Mouse (Mus musculus) embryo, embryonic 10.5 days (tissue): Measurements from ENCODE around the gene Mphosph8.

Experiments
- DNase-seq: peaks from one replicate; pipeline ENCODE4 v3.0.0-alpha.2; 2015; ENCODE audit warnings: low spot score

Gene Mphosph8

DNA sequence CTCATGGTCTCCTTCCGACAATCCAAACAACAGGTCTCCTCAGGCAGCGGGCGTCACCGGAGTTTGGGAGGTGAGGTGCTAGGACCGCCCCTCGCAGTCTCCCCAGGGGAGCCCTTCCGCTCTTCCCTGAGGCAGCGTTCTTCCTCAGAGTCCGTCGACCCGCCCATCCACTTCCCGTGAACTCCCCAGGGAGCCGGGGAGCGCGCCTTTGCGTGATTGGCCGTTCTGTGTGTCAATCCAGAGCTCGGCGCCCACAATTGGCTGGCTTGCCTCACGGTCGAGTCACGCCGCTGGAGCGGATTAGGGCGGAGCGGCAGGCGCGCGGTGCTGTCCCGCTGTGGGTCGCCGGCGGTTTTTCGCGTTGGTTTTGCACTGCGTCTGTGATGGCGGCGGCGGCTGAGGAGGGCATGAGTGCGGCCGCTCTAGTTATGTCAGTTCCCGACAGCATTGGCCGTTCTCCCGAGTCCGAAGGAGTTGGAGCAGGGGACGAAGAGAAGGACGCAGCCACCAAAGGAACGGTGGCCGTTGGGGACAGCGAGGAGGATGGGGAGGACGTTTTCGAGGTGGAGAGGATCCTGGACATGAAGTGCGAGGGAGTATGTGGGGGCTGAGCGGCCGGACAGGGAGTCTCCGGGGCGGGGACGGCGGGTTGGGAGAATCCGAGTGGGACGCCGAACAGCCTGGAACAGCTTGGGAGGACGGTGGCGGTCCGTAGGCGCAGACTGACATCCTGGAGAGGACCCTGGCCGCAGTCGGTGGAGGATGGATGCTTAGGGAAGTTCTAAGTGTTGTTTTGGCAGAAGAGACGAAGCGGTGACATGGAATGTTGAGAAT is at the start of gene Mphosph8:
Gene Mphosph8, plus strand, starts transcription at position 280 of the 834 bp plus-strand sequence.
- peak; percentile 99 for DNase-seq

DNA sequence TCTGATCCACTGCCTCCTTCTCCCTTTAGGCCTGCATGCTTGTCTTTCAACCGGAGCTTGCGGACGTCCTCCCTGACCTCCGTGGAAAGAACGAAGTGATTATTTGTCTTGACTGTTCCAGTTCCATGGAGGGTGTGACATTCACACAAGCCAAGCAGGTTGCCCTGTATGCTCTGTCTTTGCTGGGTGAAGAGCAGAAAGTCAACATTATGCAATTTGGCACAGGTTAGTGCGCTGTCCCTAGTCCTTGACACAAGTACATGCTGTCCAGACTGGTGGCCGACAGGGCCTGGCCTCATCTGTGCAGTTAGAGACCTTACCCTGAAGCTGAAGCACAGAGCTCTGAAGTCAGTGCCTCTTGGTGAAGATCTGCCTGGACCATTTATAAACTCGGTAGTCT is 47.6 kb upstream of the Mphosph8 start:
- no peak for DNase-seq

DNA sequence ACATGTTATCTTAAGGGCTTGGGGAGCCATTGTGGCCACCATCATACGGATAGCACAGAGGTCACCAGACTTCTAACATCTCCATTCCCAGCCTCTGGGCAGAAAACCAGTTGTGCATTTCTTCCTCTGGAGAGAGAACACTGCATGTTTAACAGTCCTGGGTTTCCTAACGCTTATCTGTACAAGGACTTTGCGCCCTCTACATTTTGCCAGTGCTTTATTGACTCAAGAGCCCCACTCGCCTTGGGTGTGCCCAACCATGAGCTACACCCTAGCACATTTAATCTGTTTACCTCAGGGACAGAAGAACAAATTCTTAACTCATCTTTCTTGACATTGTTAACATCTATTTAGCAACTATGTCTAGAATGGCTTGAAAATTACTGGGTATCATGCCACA is 41.8 kb upstream of the Mphosph8 start:
- DNase-seq = no peak

DNA sequence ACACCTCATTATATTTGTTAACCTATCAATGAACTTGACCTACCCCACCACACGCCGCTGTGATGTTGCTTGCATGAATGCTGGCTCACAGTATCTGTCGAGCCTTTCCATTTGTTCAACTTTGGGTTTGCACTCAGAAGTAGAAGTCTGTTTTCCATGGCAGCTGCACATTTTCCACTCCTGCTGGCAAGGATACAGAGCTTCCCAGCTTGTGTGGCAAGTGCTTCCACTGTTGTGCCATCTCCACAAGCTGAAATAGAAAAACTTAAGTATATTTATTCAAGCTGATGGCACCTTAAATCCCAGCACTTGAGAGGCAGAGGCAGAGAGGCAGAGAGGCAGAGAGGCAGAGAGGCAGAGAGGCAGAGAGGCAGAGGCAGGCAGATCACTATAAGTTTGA is 39.7 kb upstream of the Mphosph8 start:
- DNase-seq = no peak

DNA sequence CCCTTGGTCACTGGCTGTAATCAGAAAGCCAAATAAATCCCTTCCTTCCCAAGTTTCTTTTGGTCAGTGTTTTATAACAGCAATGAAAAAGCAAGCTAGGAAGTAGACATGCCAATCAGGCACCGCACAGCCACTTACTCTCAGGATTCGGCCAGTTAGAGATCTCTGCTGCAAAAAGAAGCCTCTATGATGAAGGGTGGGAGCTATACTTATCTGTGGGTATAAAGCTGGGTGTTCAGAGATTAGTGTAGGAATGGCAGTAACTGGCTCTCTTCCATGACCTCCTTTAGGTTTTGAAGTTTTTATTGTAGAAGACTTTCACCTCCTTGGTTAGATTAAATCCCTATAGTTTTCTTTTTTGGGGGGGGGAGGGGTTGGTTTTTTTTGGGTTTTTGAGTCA is 36.9 kb upstream of the Mphosph8 start:
- no peak for DNase-seq

DNA sequence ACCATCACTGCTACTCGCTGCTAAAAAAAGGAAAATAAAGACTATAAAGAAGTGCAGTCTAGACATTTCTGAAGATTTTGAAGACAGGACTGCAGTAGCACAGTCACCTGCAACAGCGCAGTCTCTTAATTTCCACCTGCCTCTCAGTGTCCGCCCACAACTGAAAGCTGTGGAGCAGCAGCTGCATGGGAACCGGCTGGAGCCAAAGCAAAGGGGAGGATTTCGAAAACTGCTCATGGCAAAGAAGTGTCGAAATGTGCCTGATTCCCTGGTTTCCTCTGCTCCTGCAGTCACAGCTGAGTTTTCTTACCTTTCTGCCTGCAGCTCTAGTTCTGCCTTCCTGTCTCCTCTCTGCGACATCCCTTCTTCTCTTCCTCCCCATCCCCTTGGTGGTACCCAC is 20.8 kb upstream of the Mphosph8 start:
- DNase-seq = no peak

DNA sequence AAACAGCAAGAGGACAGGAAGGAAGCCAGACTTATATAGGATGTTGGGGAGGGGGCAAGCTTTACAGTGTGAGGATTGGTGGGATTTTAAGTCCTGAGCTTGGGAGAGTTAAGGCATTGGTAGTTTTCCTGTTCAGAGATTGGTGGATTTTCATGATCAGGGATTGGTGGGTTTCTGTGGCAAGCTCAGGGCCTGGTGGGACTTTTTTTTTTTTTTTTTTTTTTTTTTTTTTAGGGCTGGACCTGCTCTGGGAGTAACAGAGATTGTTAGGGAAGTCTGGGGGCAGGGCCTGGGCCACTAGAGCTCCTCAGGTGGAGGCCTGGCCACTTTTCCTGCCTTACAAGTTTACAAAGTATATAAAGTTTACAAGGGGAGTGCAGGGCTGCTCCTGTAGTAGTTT is 18.6 kb upstream of the Mphosph8 start:
- no peak for DNase-seq

DNA sequence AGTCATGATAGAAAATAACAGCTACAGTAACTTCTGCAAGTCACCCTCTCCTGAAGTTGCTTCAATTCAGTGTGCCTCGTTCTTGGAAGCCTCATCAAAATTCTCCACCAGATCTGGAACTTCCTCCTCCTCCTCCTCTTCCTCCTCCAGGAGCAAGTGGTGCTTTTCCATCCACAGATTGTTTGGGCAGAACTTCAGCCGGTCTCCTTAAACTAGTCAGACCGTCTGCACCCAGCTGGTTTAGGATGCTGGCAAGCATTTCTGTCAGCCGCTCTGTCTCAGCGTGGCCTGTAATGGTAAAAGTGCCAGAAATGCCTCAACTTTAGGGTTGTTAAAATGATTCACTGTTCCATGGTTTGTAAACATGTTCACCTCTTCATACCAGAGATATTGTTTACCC is 2.4 kb upstream of the Mphosph8 start:
- no peak for DNase-seq

DNA sequence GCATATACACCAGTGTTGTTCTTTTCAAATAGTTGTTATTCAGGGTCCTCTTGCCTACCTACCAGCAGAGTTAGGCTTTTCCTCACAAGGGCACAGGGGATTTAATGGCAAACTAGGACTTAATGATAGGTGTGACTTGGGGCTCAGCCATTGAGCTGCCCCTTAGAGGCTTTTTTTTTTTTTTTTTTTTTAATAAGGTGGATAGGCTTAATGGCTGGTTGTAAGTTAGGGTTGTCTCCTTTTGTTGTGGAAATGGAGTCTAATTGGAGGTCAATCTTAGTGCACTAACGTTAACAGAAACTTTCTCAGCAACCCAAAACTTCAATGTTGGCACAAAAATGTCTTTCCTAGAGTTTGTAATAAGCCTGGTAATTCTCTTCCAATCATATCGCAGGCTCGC is 1.1 kb upstream of the Mphosph8 start:
- no peak for DNase-seq

DNA sequence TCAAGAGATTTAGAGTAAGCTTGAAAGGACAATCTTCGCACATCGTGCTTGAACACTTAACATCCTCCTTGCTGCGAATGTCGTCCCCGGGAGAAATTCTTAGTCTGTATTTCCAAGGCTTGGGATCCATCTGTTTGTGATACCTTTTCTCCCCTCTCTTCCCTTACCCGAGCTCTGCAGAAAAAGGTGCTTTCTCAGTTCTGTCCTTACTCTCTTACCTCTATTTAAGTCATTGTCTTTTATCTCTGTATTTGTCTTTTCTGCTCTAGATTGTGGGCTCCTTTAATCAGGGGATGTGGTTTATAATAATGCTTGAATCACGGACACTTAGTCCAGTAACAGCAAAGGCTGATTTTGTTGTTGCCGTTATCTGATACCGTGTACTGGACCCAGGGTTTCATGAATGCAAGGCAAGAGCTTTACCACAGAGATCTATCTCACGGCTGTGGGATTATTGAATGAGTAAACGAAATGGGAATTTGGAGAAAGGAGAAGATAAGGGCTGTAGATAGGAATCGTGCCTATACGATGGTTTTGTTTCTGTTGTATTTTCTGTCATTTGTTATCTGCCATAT is 1.1 kb downstream of the Mphosph8 start:
- DNase-seq = peak; percentile 14

DNA sequence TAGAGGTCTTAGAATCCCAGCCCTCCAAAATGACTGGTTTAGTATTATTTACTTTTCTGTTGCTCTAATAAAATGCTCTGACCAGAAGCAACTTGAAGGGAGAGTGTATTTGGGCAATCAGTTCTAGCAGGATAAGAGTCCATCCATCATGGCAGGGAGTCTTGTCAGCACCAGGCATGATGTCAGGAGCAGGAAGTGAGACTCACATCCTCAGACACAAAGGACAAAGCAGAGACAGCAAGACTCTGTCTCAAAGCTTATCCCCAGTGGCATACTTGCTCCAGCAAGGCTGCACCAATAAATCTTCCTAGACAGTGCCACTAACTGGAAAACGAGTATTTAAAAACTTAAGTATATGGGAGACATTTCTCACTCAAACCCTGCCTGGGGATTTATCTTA is 17.4 kb downstream of the Mphosph8 start:
- DNase-seq = peak; percentile 15

DNA sequence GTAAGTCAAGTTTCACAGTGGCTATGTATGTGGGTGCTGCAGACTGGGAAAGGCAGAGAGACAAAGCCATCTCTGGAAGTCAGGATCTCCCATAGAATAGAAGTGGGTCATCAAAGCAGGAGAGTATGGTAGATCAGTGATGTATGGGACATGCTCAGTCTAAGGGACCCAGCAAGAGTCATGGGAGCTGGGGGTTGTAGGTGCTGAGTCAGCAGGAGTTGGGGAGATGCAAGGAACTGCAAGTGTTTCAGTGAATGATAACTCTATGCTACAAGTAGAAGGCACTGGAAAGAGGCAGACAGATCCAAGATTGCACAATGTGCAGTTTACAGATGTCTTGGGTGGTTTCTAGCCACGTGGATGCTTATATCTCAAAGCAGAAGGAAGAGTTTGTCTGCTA is 21.1 kb downstream of the Mphosph8 start:
- no peak for DNase-seq

DNA sequence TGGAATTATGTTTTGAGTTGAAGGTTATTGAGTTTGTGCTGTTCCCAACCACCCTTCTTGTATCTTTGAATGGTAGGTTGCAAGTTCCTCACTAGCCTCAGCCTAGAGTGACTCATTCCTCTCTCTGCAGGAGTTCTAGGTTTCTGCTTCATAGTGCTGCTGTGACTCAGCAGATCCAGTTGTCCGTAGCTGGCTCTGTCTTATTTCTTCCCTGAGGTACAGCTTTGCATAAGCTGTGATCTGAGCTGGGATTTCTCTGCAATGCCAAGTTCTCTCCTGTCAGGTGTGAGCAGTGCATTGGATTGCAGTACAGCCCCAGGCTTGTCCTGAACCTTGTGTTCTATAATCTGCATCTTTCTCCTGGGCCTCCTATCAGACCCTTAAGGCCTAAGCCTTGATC is 21.7 kb downstream of the Mphosph8 start:
- no peak for DNase-seq

DNA sequence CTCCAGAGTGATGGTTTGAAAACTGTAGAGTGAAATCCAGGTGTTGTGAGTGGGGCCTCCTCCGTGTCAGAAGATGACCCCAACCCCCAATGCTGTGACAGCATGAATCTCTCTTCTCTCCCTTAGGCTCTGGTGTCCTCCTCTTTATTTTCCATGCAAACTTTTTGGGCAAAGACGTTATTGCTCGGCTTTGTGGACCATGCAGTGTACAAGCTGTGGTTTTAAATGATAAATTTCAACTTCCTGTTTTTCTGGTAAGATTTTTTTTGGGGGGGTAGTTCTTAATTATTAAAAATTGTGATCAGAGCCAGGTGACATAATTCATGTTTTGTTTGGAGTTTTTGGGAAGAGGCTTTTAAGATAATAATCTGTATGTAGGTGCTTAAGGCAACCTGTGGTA is 27.4 kb downstream of the Mphosph8 start:
- no peak for DNase-seq

DNA sequence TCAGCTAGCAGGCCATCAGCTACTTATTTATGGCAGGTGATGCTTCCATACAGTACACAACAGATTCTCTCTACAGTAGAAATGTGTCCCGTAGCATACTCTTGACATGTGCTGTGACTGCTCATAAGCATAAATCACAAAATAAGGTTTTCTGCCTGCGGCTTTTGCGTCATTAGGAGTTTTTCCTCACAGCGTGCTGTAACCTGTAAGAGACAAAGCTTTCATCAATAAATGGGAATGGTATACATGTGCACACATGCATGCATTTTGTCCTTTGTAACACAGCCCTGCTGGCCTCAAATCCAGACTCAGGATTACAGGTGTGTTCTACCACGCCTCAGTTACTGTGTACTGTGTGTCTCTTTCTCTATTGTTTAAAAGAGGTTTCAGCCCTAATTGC is 29.8 kb downstream of the Mphosph8 start:
- no peak for DNase-seq

DNA sequence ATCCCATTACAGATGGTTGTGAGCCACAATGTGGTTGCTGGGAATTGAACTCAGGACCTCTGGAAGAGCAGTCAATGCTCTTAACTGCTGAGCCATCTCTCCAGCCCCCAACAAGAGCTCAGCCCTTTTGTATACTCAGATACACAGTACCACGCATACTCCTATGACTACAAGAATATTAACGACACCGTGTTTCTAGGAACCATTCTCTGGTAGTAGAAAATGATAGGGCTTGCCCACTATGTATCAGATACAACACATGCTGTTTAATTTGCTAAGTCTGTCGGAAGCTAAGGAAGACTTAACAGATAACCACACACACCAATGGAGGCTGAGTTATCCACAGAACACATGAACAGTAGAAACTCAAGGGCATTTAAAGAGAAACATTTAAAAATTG is 34.6 kb downstream of the Mphosph8 start:
- DNase-seq = no peak

DNA sequence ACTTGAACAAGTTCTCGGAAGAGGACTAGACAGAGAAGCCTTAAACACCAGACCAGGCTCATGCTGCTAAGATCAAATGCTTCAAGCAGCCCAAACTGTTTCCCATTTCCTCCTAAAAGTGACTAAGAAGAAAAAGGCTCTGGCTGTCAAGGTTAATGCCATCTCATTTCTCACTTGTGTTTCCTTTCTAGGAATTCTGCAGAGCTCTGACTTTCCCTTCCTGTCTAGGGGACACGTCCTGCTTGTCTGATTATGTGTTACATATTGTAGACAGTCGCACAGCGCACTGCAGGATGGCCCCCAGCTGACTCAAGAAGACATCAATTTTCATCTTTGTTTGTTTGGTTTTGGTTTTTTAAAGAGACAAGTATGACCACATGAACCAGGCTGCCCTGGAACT is 37.6 kb downstream of the Mphosph8 start:
- DNase-seq = no peak

DNA sequence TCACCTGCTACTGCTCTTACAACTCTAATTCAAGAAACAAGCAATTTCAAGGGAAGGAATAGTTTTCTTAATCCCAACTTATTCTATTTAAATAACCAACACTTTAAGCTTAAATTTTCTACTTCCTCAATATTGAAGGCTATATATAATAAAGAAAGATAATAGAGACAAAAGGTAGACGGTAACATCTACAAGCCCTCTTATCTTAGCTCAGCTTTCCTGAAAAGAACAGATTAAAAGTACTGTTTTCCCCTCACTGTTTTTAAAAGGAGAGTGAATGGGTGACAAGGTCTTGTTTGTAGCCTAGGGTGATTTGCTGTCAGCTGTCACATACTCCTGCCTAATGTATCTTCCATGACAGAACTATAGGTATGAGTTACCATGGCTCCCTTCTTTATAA is 58.4 kb downstream of the Mphosph8 start:
- no peak for DNase-seq

DNA sequence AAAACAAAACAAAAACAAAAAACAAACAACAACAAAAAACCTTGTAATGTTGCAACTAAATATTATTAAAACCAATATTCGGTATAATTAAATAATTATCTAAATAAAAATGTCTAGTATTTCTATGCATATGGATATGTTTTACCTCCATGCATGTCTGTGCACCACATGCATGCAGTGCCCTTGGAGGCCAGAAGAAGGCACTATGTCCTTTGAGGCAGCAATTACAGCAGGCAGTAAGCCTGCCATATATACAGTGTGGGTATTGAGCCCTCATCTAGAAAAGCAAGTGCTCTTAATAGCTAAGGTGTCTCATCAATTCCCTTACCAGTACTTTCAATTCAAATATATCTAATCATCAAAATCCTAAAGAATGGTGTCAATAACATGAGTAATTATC is 72.1 kb downstream of the Mphosph8 start:
- no peak for DNase-seq
